Mouse (Mus musculus) frontal cortex, adult (tissue): ENCODE data around the gene Ntn4.
A peak's percentile ranks its signal among the peaks of the same experiment; 100 is the strongest.

Experiments
- ATAC-seq: cut with Nextera tagmentation; 2 replicates; pipeline ENCODE4 v1.9.2; 2017; ENCODE audit warnings: mild to moderate bottlenecking, moderate library complexity, mixed read lengths; ENCODE audit not compliant: low TSS enrichment

Gene Ntn4

GRCm38 (mm10) chr10:93783216-93784013 is 142.9 kb downstream of the Ntn4 start:
- peak; percentile 89 for ATAC-seq
